Mouse (Mus musculus): Measurements from ENCODE around the gene Erbin.

Erbin gene

GRCm38 (mm10) chr13:103912351-103912750 lies 8.0 kb downstream of the Erbin start:
- DNase-seq (ENCODE audit: low spot score in 2 of 2): no peak

GRCm38 (mm10) chr13:103910598-103910997 lies 9.7 kb downstream of the Erbin start:
- no peak for DNase-seq (ENCODE audit: low spot score in 2 of 2)

GRCm38 (mm10) chr13:103909894-103910293 lies 10.4 kb downstream of the Erbin start:
- DNase-seq (ENCODE audit: low spot score in 2 of 2): no peak

GRCm38 (mm10) chr13:103900015-103900414 lies 20.3 kb downstream of the Erbin start:
- no peak for DNase-seq (ENCODE audit: low spot score in 2 of 2)

GRCm38 (mm10) chr13:103897606-103898005 lies 22.7 kb downstream of the Erbin start:
- DNase-seq (ENCODE audit: low spot score in 2 of 2): no peak

- no peak for DNase-seq (ENCODE audit: low spot score in 2 of 2)
Measured at GRCm38 (mm10) chr13:103893065-103893464, 27.2 kb downstream of the Erbin start.

GRCm38 (mm10) chr13:103890038-103890437 lies 30.3 kb downstream of the Erbin start:
- no peak for DNase-seq (ENCODE audit: low spot score in 2 of 2)

GRCm38 (mm10) chr13:103886503-103886902 lies 33.8 kb downstream of the Erbin start:
- DNase-seq (ENCODE audit: low spot score in 2 of 2): no peak

- no peak for DNase-seq (ENCODE audit: low spot score in 2 of 2)
Measured at GRCm38 (mm10) chr13:103881200-103881599, 39.1 kb downstream of the Erbin start.

GRCm38 (mm10) chr13:103876743-103877142 lies 43.6 kb downstream of the Erbin start:
- no peak for DNase-seq (ENCODE audit: low spot score in 2 of 2)

- DNase-seq (ENCODE audit: low spot score in 2 of 2): no peak
Measured at GRCm38 (mm10) chr13:103875823-103876514, 44.3 kb downstream of the Erbin start.

- DNase-seq (ENCODE audit: low spot score in 2 of 2): no peak
Measured at GRCm38 (mm10) chr13:103870786-103871185, 49.5 kb downstream of the Erbin start.

GRCm38 (mm10) chr13:103870117-103870516 lies 50.2 kb downstream of the Erbin start:
- no peak for DNase-seq (ENCODE audit: low spot score in 2 of 2)

- no peak for DNase-seq (ENCODE audit: low spot score in 2 of 2)
Measured at GRCm38 (mm10) chr13:103868875-103869274, 51.4 kb downstream of the Erbin start.

GRCm38 (mm10) chr13:103862041-103862440 lies 58.3 kb downstream of the Erbin start:
- DNase-seq (ENCODE audit: low spot score in 2 of 2): no peak

GRCm38 (mm10) chr13:103859041-103859440 lies 61.3 kb downstream of the Erbin start:
- no peak for DNase-seq (ENCODE audit: low spot score in 2 of 2)

GRCm38 (mm10) chr13:103847614-103848013 lies 72.7 kb downstream of the Erbin start:
- DNase-seq (ENCODE audit: low spot score in 2 of 2): no peak

GRCm38 (mm10) chr13:103841287-103842201 lies 78.8 kb downstream of the Erbin start:
- no peak for DNase-seq (ENCODE audit: low spot score in 2 of 2)

GRCm38 (mm10) chr13:103838619-103839018 lies 81.7 kb downstream of the Erbin start:
- no peak for DNase-seq (ENCODE audit: low spot score in 2 of 2)

- no peak for DNase-seq (ENCODE audit: low spot score in 2 of 2)
Measured at GRCm38 (mm10) chr13:103829623-103830135, 90.6 kb downstream of the Erbin start.

GRCm38 (mm10) chr13:103822270-103822669 lies 98.0 kb downstream of the Erbin start:
- DNase-seq (ENCODE audit: low spot score in 2 of 2): no peak

- no peak for DNase-seq (ENCODE audit: low spot score in 2 of 2)
Measured at GRCm38 (mm10) chr13:103819377-103819776, 100.9 kb downstream of the Erbin start.

- no peak for DNase-seq (ENCODE audit: low spot score in 2 of 2)
Measured at GRCm38 (mm10) chr13:103817935-103818334, 102.4 kb downstream of the Erbin start.

Data from right cerebral cortex, adult 2 months (tissue).